Mouse (Mus musculus): Measurements from ENCODE around the gene Des. TPM values are rescaled to one million over a fixed set of nuclear protein-coding genes. Genes with fewer than 3 reads are reported as not detected.

Des gene
- polyA plus RNA-seq, 1 experiment, result 2,193 TPM

DNA sequence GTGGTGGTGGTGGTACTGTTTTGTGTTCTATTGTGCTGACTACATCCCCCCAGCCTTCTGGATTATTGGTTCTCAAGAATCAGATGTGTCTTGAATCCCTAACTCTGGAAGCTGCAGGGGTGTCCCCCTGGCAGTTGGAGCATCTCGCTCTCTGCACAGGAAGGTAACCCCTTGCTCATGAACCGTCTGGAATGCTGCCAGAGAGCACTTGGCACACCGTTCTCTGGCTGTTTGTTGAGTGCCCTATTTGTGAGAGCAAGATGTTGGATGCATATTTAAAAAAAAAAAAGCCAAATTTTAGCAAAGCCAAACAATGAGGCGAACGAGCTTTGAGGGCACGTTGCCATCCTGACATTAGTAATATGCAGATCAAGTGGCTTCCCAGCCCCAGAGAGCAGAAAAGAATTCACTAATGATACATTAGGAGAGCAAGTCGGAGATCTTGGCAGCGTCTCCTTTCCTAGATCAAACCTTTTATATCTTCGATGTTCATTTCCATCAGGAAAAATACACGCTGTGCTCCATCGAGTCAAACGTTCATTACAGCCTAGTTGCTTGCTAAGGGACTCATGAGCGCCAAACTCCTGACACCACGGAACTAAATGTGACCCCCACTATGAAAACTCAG lies 5.5 kb downstream of the Des start:
- Histone ChIP-seq H3K79me2 (ENCODE audit: control insufficient read depth, insufficient read depth) (peaks cover 38% of the 10 kb centered on the region), H3K27me3 (ENCODE audit: control insufficient read depth, insufficient read depth, insufficient read length) (no peaks in the 10 kb centered on the region), H3K4me2 (ENCODE audit: low read depth) (peak overlapping the region; percentile 87), H3K4me3 (no peak overlapping the region), H3K36me3 (ENCODE audit: control insufficient read depth, insufficient read depth) (peaks cover 50% of the 10 kb centered on the region), H3ac (ENCODE audit: control insufficient read depth, insufficient read length) (no peak overlapping the region)
- no peak for TF ChIP-seq POLR2AphosphoS2 (IDR thresholded peaks at IDR 0.05; ENCODE audit: insufficient read length, low read depth)
- no peak for TF ChIP-seq USF1 (IDR thresholded peaks at IDR 0.05; ENCODE audit: low read depth)
- no peak for TF ChIP-seq TCF3 (IDR thresholded peaks at IDR 0.05; ENCODE audit: insufficient read length, low read depth)
- TF ChIP-seq CEBPB (IDR thresholded peaks at IDR 0.05; ENCODE audit: insufficient read depth, poor library complexity, severe bottlenecking), result no peak
- no peak for TF ChIP-seq TCF12 (IDR thresholded peaks at IDR 0.05; ENCODE audit: insufficient read depth, poor library complexity, severe bottlenecking)
- TF ChIP-seq POLR2A (IDR thresholded peaks at IDR 0.05; ENCODE audit: insufficient read length, low read depth), result no peak
- no peak for TF ChIP-seq SRF (IDR thresholded peaks at IDR 0.05; ENCODE audit: control insufficient read depth, insufficient read length, low read depth)
- TF ChIP-seq E2F4 (IDR thresholded peaks at IDR 0.05; ENCODE audit: insufficient read depth), result no peak
- TF ChIP-seq MYOD1 (IDR thresholded peaks at IDR 0.05; ENCODE audit: control insufficient read depth in 1 of 3, insufficient read length in 2 of 3, low read depth in 2 of 3), result no peak
- no peak for TF ChIP-seq MYOG (IDR thresholded peaks at IDR 0.05; ENCODE audit: control insufficient read depth in 1 of 3, insufficient read depth in 1 of 3, insufficient read length in 2 of 3, low read depth in 2 of 3)
- no peak for TF ChIP-seq REST (IDR thresholded peaks at IDR 0.05; ENCODE audit: insufficient read depth, insufficient read length)
- TF ChIP-seq MAX (IDR thresholded peaks at IDR 0.05; ENCODE audit: low read depth), result no peak

DNA sequence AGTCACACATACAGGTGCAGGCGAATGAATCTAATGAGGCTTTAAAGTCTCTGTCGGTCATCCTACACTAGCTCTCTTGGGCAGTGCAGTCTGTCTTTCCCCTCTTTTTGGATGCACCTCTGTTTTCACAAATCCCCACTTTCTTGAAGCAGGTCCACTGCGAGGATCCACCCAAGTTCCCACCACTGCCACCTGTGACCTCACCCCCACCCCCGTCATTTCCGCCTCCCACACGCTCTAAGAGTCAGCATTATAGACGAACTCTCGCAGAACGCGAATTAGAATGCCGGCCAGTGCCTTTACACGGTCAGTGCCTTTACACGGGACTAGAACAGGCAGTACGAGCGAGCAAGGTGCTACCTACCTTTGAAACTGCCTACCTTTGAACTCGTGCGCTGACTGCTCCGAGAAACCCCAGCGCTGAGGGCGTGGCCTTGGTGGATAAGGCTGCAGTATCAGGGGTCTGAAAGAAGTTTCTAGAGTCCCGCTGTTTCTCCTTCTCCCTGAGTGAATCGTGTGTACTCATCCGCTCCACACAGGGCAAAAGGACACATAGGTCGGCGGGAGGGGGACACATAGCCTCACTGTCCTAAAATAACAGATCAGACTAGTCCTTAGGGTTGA lies 9.3 kb downstream of the Des start:
- Histone ChIP-seq H3ac (ENCODE audit: control insufficient read depth, insufficient read length) (no peak overlapping the region), H3K27me3 (ENCODE audit: control insufficient read depth, insufficient read depth, insufficient read length) (no peaks in the 10 kb centered on the region), H3K4me2 (ENCODE audit: low read depth) (peak overlapping the region; percentile 51), H3K79me2 (ENCODE audit: control insufficient read depth, insufficient read depth) (peaks cover 3% of the 10 kb centered on the region), H3K4me3 (no peak overlapping the region), H3K36me3 (ENCODE audit: control insufficient read depth, insufficient read depth) (peaks cover 25% of the 10 kb centered on the region)
- TF ChIP-seq REST (IDR thresholded peaks at IDR 0.05; ENCODE audit: insufficient read depth, insufficient read length) (no peak), MYOG (IDR thresholded peaks at IDR 0.05; ENCODE audit: control insufficient read depth in 1 of 3, insufficient read depth in 1 of 3, insufficient read length in 2 of 3, low read depth in 2 of 3) (no peak), MYOD1 (IDR thresholded peaks at IDR 0.05; ENCODE audit: control insufficient read depth in 1 of 3, insufficient read length in 2 of 3, low read depth in 2 of 3) (no peak), TCF3 (IDR thresholded peaks at IDR 0.05; ENCODE audit: insufficient read length, low read depth) (no peak), CEBPB (IDR thresholded peaks at IDR 0.05; ENCODE audit: insufficient read depth, poor library complexity, severe bottlenecking) (no peak), MAX (IDR thresholded peaks at IDR 0.05; ENCODE audit: low read depth) (no peak), POLR2AphosphoS2 (IDR thresholded peaks at IDR 0.05; ENCODE audit: insufficient read length, low read depth) (peak; percentile 91), SRF (IDR thresholded peaks at IDR 0.05; ENCODE audit: control insufficient read depth, insufficient read length, low read depth) (no peak), POLR2A (IDR thresholded peaks at IDR 0.05; ENCODE audit: insufficient read length, low read depth) (peak; percentile 27), TCF12 (IDR thresholded peaks at IDR 0.05; ENCODE audit: insufficient read depth, poor library complexity, severe bottlenecking) (no peak), E2F4 (IDR thresholded peaks at IDR 0.05; ENCODE audit: insufficient read depth) (no peak), USF1 (IDR thresholded peaks at IDR 0.05; ENCODE audit: low read depth) (no peak)

DNA sequence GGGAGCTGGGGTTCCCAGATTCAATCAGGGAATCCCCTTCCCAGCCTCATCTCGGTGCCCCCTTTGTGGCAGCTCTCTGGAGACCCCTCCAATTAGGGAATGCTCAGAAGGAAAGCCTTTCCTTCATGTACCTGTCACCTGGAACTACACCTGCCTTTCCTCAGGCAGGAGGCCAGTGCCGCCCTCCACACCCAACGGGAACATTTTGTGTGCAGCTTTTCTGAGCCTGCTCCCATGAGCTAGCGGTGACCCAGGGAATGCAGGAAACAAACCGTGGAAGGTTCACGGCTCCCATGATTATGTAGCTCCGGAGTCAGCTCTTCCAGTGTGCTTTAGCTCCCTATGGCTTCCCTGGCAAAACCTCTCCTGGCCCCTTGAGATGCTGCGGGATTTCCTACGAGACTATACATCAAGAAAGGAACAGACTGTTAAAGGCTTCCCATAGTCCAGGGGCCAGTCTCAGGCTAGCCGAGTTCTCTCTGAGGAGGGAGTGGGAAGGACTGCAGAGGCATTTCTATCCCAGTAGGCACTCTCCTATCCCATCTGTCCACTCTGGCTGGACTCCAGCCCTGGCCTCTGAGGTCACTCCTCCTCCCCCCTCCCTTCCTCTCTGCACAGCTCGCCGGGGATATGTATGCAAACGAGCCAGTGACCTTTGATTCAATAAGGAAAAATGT lies 10.0 kb downstream of the Des start:
- no peaks in the 10 kb centered on the region for H3K27me3 ChIP-seq (ENCODE audit: control insufficient read depth, insufficient read depth, insufficient read length)
- H3K79me2 ChIP-seq (ENCODE audit: control insufficient read depth, insufficient read depth), result no peaks in the 10 kb centered on the region
- H3K4me2 ChIP-seq (ENCODE audit: low read depth), result peak overlapping the region; percentile 51
- TF ChIP-seq TCF12 (IDR thresholded peaks at IDR 0.05; ENCODE audit: insufficient read depth, poor library complexity, severe bottlenecking), result no peak
- no peak for TF ChIP-seq MAX (IDR thresholded peaks at IDR 0.05; ENCODE audit: low read depth)
- no peak for TF ChIP-seq POLR2A (IDR thresholded peaks at IDR 0.05; ENCODE audit: insufficient read length, low read depth)
- peak in 2 of 3 experiments; percentile 30 to 73 for TF ChIP-seq MYOG (IDR thresholded peaks at IDR 0.05; ENCODE audit: control insufficient read depth in 1 of 3, insufficient read depth in 1 of 3, insufficient read length in 2 of 3, low read depth in 2 of 3)
- no peak for TF ChIP-seq USF1 (IDR thresholded peaks at IDR 0.05; ENCODE audit: low read depth)
- peak; percentile 70 for TF ChIP-seq POLR2AphosphoS2 (IDR thresholded peaks at IDR 0.05; ENCODE audit: insufficient read length, low read depth)
- peak in 1 of 3 experiments; percentile 77 for TF ChIP-seq MYOD1 (IDR thresholded peaks at IDR 0.05; ENCODE audit: control insufficient read depth in 1 of 3, insufficient read length in 2 of 3, low read depth in 2 of 3)
- no peak for TF ChIP-seq SRF (IDR thresholded peaks at IDR 0.05; ENCODE audit: control insufficient read depth, insufficient read length, low read depth)
- TF ChIP-seq E2F4 (IDR thresholded peaks at IDR 0.05; ENCODE audit: insufficient read depth), result no peak
- peaks cover 18% of the 10 kb centered on the region for H3K36me3 ChIP-seq (ENCODE audit: control insufficient read depth, insufficient read depth)
- no peak overlapping the region for H3K4me3 ChIP-seq
- no peak overlapping the region for H3ac ChIP-seq (ENCODE audit: control insufficient read depth, insufficient read length)

DNA sequence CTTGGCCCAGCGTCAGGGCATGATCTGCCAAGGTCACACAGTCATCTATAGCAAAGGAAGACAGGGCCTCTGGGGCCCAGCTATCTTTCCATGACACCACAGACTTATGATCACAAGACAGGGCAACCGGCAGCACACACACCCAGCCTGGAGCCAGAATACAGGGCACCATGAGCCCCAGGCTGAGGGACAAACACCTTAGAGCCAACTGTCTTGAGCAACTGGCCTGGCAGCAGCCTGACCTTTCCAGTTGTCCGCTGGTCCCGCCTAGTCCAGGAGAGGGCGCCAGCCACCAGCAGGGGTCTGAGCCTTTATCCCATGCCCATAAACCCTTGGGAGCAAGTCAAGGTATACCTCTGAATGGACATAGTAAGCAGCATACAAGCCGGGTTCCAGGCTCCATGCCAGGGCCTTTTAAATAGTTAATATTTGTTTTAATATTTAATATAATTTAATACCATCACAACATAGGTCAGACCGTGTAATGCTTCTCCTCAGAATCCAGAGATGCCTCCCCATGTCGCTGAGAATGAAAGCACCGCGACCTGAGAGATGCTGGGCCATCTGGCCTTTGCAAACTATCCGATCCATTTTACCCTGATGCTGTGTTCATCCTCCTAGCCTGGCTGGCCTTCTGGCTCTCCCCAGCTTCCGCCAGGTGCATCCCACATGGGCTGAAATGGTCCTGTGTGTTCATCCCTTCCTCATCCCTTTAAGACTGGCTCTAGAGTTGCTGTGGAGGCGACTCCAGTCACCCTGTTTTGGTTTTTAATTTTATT lies 11.4 kb downstream of the Des start:
- no peak for TF ChIP-seq MAX (IDR thresholded peaks at IDR 0.05; ENCODE audit: low read depth)
- no peak for TF ChIP-seq SRF (IDR thresholded peaks at IDR 0.05; ENCODE audit: control insufficient read depth, insufficient read length, low read depth)
- no peak for TF ChIP-seq REST (IDR thresholded peaks at IDR 0.05; ENCODE audit: insufficient read depth, insufficient read length)
- peak; percentile 77 for TF ChIP-seq POLR2AphosphoS2 (IDR thresholded peaks at IDR 0.05; ENCODE audit: insufficient read length, low read depth)
- TF ChIP-seq TCF3 (IDR thresholded peaks at IDR 0.05; ENCODE audit: insufficient read length, low read depth), result no peak
- peak; percentile 32 to 90 (median 60) for TF ChIP-seq MYOG (IDR thresholded peaks at IDR 0.05; ENCODE audit: control insufficient read depth in 1 of 3, insufficient read depth in 1 of 3, insufficient read length in 2 of 3, low read depth in 2 of 3)
- peak in 2 of 3 experiments; percentile 61 to 72 for TF ChIP-seq MYOD1 (IDR thresholded peaks at IDR 0.05; ENCODE audit: control insufficient read depth in 1 of 3, insufficient read length in 2 of 3, low read depth in 2 of 3)
- no peak for TF ChIP-seq TCF12 (IDR thresholded peaks at IDR 0.05; ENCODE audit: insufficient read depth, poor library complexity, severe bottlenecking)
- no peak for TF ChIP-seq POLR2A (IDR thresholded peaks at IDR 0.05; ENCODE audit: insufficient read length, low read depth)
- Histone ChIP-seq H3K36me3 (ENCODE audit: control insufficient read depth, insufficient read depth) (peaks cover 5% of the 10 kb centered on the region), H3K4me2 (ENCODE audit: low read depth) (no peak overlapping the region), H3K79me2 (ENCODE audit: control insufficient read depth, insufficient read depth) (no peaks in the 10 kb centered on the region), H3ac (ENCODE audit: control insufficient read depth, insufficient read length) (no peak overlapping the region), H3K4me3 (no peak overlapping the region), H3K27me3 (ENCODE audit: control insufficient read depth, insufficient read depth, insufficient read length) (no peaks in the 10 kb centered on the region)
